Mouse (Mus musculus) midbrain, embryonic 12.5 days (tissue): ENCODE data around the gene Gdf15. TPM values are rescaled to one million over a fixed set of nuclear protein-coding genes. Genes with fewer than 3 reads are reported as not detected.
"Not testable (repeated sequence)": the region's sequence is repeated elsewhere in the genome, so short reads cannot be mapped to it uniquely, and the experiment has no call there.

ENCODE experiments used
- ATAC-seq: fragments of 200-750 bp; cut with Nextera tagmentation; 2 replicates; pipeline ENCODE4 v1.8.0; 2017; ENCODE audit warnings: low read depth, moderate TSS enrichment, moderate library complexity; ENCODE audit not compliant: low FRiP score
- H3K27ac ChIP-seq: fragments of 300-500 bp; sonication (generic); replicated peaks from 2 replicates; pipeline ENCODE4 v1.5.1; 2016; ENCODE audit warnings: mild to moderate bottlenecking
- H3K27me3 ChIP-seq: fragments of 300-500 bp; sonication (generic); 2 replicates; pipeline ENCODE4 v1.6.1; 2016; ENCODE audit warnings: mild to moderate bottlenecking
- H3K36me3 ChIP-seq: fragments of 300-500 bp; sonication (generic); 2 replicates; pipeline ENCODE4 v1.6.1; 2016
- H3K4me1 ChIP-seq: fragments of 300-500 bp; sonication (generic); 2 replicates; pipeline ENCODE4 v1.6.1; 2016
- H3K4me2 ChIP-seq: fragments of 300-500 bp; sonication (generic); replicated peaks from 2 replicates; pipeline ENCODE4 v1.6.1; 2016; ENCODE audit warnings: mild to moderate bottlenecking, moderate library complexity
- H3K4me3 ChIP-seq: fragments of 300-500 bp; sonication (generic); 2 replicates; pipeline ENCODE4 v1.5.1; 2016; ENCODE audit warnings: mild to moderate bottlenecking
- H3K9ac ChIP-seq: fragments of 300-500 bp; sonication (generic); replicated peaks from 2 replicates; pipeline ENCODE4 v1.6.1; 2016; ENCODE audit warnings: mild to moderate bottlenecking, moderate library complexity
- H3K9me3 ChIP-seq: fragments of 300-500 bp; sonication (generic); 2 replicates; pipeline ENCODE4 v1.6.1; 2016; ENCODE audit warnings: mild to moderate bottlenecking
- WGBS: fragments of 180-500 bp; shearing (Covaris S2); methylation state at CpG from one replicate; pipeline ENCODE4 v1.1.7; 2016; 5-methylcytosine and 5-hydroxymethylcytosine counted together
- polyA plus RNA-seq: library from polyadenylated mRNA; unstranded; fragments of >200 nt; fragmentation: Nextera tagmentation; extraction: Ambion mirVana; gene quantifications from 2 replicates; pipeline ENCODE4 v1.2.1, GENCODE M21; 2016

The Gdf15 gene
- polyA plus RNA-seq, 1 experiment from 2014 or later = not detected

- Histone ChIP-seq H3K27ac (no peak overlapping the region), H3K4me3 (no peak overlapping the region), H3K4me2 (no peak overlapping the region), H3K9me3 (no peaks in the 10 kb centered on the region), H3K9ac (0 out of 2 replicates have a peak overlapping the region, but pooled peaks have one; percentile 17), H3K36me3 (peaks cover 60% of the 10 kb centered on the region), H3K4me1 (peaks cover 25% of the 10 kb centered on the region), H3K27me3 (peaks cover 18% of the 10 kb centered on the region)
- ATAC-seq = no peak
- 91% methylated on average over 12 of the region's 12 CpGs for WGBS
Measured at GRCm38 (mm10) chr8:70591569-70591968, 40.7 kb downstream of the Gdf15 start.

GRCm38 (mm10) chr8:70587955-70588354 is 44.3 kb downstream of the Gdf15 start:
- H3K27ac ChIP-seq, H3K9me3 ChIP-seq, H3K27me3 ChIP-seq, ATAC-seq, H3K4me2 ChIP-seq, H3K4me1 ChIP-seq, H3K9ac ChIP-seq, H3K4me3 ChIP-seq: not testable (repeated sequence)
- WGBS = 96% methylated on average over 4 of the region's 4 CpGs
- peaks cover 83% of the 10 kb centered on the region for H3K36me3 ChIP-seq

- Histone ChIP-seq H3K4me3 (no peak overlapping the region), H3K9ac (no peak overlapping the region), H3K27ac (no peak overlapping the region), H3K9me3 (no peaks in the 10 kb centered on the region), H3K4me1 (no peaks in the 10 kb centered on the region), H3K36me3 (peaks cover 93% of the 10 kb centered on the region), H3K4me2 (no peak overlapping the region), H3K27me3 (no peaks in the 10 kb centered on the region)
- peak; percentile 74 for ATAC-seq
- WGBS = 35% methylated on average over 7 of the region's 7 CpGs
Measured at GRCm38 (mm10) chr8:70585258-70585652, 47.0 kb downstream of the Gdf15 start.

GRCm38 (mm10) chr8:70584606-70585257 is 47.5 kb downstream of the Gdf15 start:
- Histone ChIP-seq H3K27me3 (no peaks in the 10 kb centered on the region), H3K4me3 (no peak overlapping the region), H3K4me1 (no peaks in the 10 kb centered on the region), H3K36me3 (peaks cover 92% of the 10 kb centered on the region), H3K9me3 (no peaks in the 10 kb centered on the region), H3K9ac (no peak overlapping the region), H3K4me2 (no peak overlapping the region), H3K27ac (no peak overlapping the region)
- 96% methylated on average over 9 of the region's 9 CpGs for WGBS
- peak; percentile 42; the same call in 1 of the 2 replicates for ATAC-seq

GRCm38 (mm10) chr8:70583476-70584387 is 48.5 kb downstream of the Gdf15 start:
- Histone ChIP-seq H3K27me3 (no peaks in the 10 kb centered on the region), H3K36me3 (peaks cover 89% of the 10 kb centered on the region), H3K9ac (no peak overlapping the region), H3K4me1 (no peaks in the 10 kb centered on the region), H3K27ac (no peak overlapping the region), H3K4me2 (no peak overlapping the region), H3K9me3 (no peaks in the 10 kb centered on the region), H3K4me3 (no peak overlapping the region)
- ATAC-seq = no peak
- WGBS = 93% methylated on average over 18 of the region's 18 CpGs

Other genes with a start within 250 kb of the Gdf15 start
- gene Crtc1, start 192.9 kb downstream of the Gdf15 start, polyA plus RNA-seq = 22.8 and 23.6 TPM in 2 replicates
- 17.8 and 18.5 TPM in 2 replicates for gene Klhl26, start 155.5 kb downstream of the Gdf15 start, polyA plus RNA-seq
- gene Tmem59l, start 145.1 kb downstream of the Gdf15 start, polyA plus RNA-seq = 19.3 and 21.7 TPM in 2 replicates
- 0.92 and 1.6 TPM in 2 replicates for gene Crlf1, start 139.3 kb downstream of the Gdf15 start, polyA plus RNA-seq
- gene Rex1bd, start 125.7 kb downstream of the Gdf15 start, polyA plus RNA-seq = 130 and 134 TPM in 2 replicates
- gene Uba52, start 121.7 kb downstream of the Gdf15 start, polyA plus RNA-seq = 748 and 749 TPM in 2 replicates
- gene Fkbp8, start 104.7 kb downstream of the Gdf15 start, polyA plus RNA-seq = 326 and 332 TPM in 2 replicates
- 52.1 and 52.7 TPM in 2 replicates for gene Kxd1, start 104.5 kb downstream of the Gdf15 start, polyA plus RNA-seq
- 18.7 and 21.6 TPM in 2 replicates for gene Ell, start 93.0 kb downstream of the Gdf15 start, polyA plus RNA-seq
- 107 and 112 TPM in 2 replicates for gene Isyna1, start 38.1 kb downstream of the Gdf15 start, polyA plus RNA-seq
- 115 and 118 TPM in 2 replicates for gene Ssbp4, start 23.6 kb downstream of the Gdf15 start, polyA plus RNA-seq
- gene Lrrc25, start 16.3 kb downstream of the Gdf15 start, polyA plus RNA-seq = 1.0 and 1.6 TPM in 2 replicates
- 82.7 and 93.7 TPM in 2 replicates for gene Pgpep1, start 27.9 kb upstream of the Gdf15 start, polyA plus RNA-seq
- gene Lsm4, start 40.8 kb upstream of the Gdf15 start, polyA plus RNA-seq = 255 and 263 TPM in 2 replicates
- gene Jund, start 66.5 kb upstream of the Gdf15 start, polyA plus RNA-seq = 206 and 213 TPM in 2 replicates
- gene Iqcn, start 71.0 kb upstream of the Gdf15 start, polyA plus RNA-seq = 0.04 TPM in 1 of 2 replicates, not detected in the other
- not detected in 2 replicates for gene Gm3336, start 86.1 kb upstream of the Gdf15 start, polyA plus RNA-seq
- gene Pde4c, start 91.3 kb upstream of the Gdf15 start, polyA plus RNA-seq = 0.15 and 0.39 TPM in 2 replicates
- 98.9 and 102 TPM in 2 replicates for gene Rab3a, start 122.2 kb upstream of the Gdf15 start, polyA plus RNA-seq
- 35.4 and 37.3 TPM in 2 replicates for gene Mpv17l2, start 128.5 kb upstream of the Gdf15 start, polyA plus RNA-seq
- gene Pik3r2, start 144.3 kb upstream of the Gdf15 start, polyA plus RNA-seq = 73.4 and 74.6 TPM in 2 replicates
- gene Mast3, start 172.6 kb upstream of the Gdf15 start, polyA plus RNA-seq = 17.1 and 18.0 TPM in 2 replicates
- 0.08 TPM in 1 of 2 replicates, not detected in the other for gene Il12rb1, start 176.0 kb upstream of the Gdf15 start, polyA plus RNA-seq
- gene Arrdc2, start 207.3 kb upstream of the Gdf15 start, polyA plus RNA-seq = 10.4 and 10.5 TPM in 2 replicates
- 27.4 TPM in 2 replicates for gene Kcnn1, start 230.8 kb upstream of the Gdf15 start, polyA plus RNA-seq
- 145 and 152 TPM in 2 replicates for gene Ccdc124, start 241.5 kb upstream of the Gdf15 start, polyA plus RNA-seq